Mouse (Mus musculus) lung, adult 2 months (tissue): ENCODE data around the gene 1700007K13Rik.

ENCODE experiments used
- CTCF ChIP-seq: fragments of 200-500 bp; IDR thresholded peaks from 2 replicates; pipeline ENCODE4 v1.5.1; 2011; ENCODE audit warnings: mild to moderate bottlenecking, low read length, control low read depth; ENCODE audit not compliant: insufficient read depth
- POLR2A ChIP-seq: fragments of 200-500 bp; IDR thresholded peaks from 2 replicates; pipeline ENCODE4 v1.6.1; 2011; ENCODE audit warnings: low read depth, mild to moderate bottlenecking, control low read depth, low read length, borderline replicate concordance; ENCODE audit errors: extremely low read depth

DNA sequence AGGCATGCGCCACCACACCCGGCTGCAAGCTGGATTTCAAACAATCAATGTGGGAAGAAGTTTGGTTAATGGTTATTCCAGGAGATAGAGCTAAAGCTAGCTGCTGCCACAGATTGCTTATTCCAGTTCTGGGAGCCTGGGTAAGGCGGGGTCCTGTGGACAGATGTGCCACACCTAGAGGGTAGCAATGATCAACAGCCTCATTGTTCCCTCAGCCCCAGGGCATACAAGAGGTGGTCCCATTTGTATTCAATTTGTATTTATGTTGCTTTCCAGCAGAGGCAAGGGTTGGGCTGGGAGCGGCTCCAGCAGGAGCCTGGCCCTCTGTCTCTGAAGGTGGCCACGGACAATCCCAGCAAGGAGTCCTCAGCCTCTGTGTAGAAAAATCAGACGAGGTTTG lies 40.2 kb upstream of the 1700007K13Rik start:
- TF ChIP-seq CTCF = no peak
- no peak for TF ChIP-seq POLR2A
